Mouse (Mus musculus) liver (tissue): ENCODE measurements around the gene Elmo1.

Experiments
- DNase-seq: peaks from one replicate; pipeline ENCODE4 v3.0.0-alpha.2; 2020; ENCODE audit warnings: mixed read lengths

Elmo1 gene

GRCm38 (mm10) chr13:20489698-20490417, 399.5 kb downstream of the Elmo1 start:
- no peak for DNase-seq

- no peak for DNase-seq
Observed at GRCm38 (mm10) chr13:20490860-20491594, 400.6 kb downstream of the Elmo1 start.

- no peak for DNase-seq
Observed at GRCm38 (mm10) chr13:20491666-20492065, 401.3 kb downstream of the Elmo1 start.

GRCm38 (mm10) chr13:20494047-20494739, 403.8 kb downstream of the Elmo1 start:
- DNase-seq = no peak

- no peak for DNase-seq
Observed at GRCm38 (mm10) chr13:20501923-20502322, 411.5 kb downstream of the Elmo1 start.

- no peak for DNase-seq
Observed at GRCm38 (mm10) chr13:20503371-20503770, 413.0 kb downstream of the Elmo1 start.

GRCm38 (mm10) chr13:20507381-20508129, 417.2 kb downstream of the Elmo1 start:
- DNase-seq = no peak

- DNase-seq = no peak
Observed at GRCm38 (mm10) chr13:20511026-20511425, 420.6 kb downstream of the Elmo1 start.

GRCm38 (mm10) chr13:20512317-20513240, 422.2 kb downstream of the Elmo1 start:
- DNase-seq = no peak

GRCm38 (mm10) chr13:20514721-20515120, 424.3 kb downstream of the Elmo1 start:
- DNase-seq = no peak

GRCm38 (mm10) chr13:20516096-20516495, 425.7 kb downstream of the Elmo1 start:
- no peak for DNase-seq

GRCm38 (mm10) chr13:20517702-20518101, 427.3 kb downstream of the Elmo1 start:
- no peak for DNase-seq

- DNase-seq = no peak
Observed at GRCm38 (mm10) chr13:20521492-20521891, 431.1 kb downstream of the Elmo1 start.

- DNase-seq = no peak
Observed at GRCm38 (mm10) chr13:20523671-20524070, 433.3 kb downstream of the Elmo1 start.

GRCm38 (mm10) chr13:20525844-20526243, 435.4 kb downstream of the Elmo1 start:
- DNase-seq = no peak

- DNase-seq = no peak
Observed at GRCm38 (mm10) chr13:20537053-20537452, 446.7 kb downstream of the Elmo1 start.

GRCm38 (mm10) chr13:20537487-20537886, 447.1 kb downstream of the Elmo1 start:
- no peak for DNase-seq

- DNase-seq = no peak
Observed at GRCm38 (mm10) chr13:20538216-20539070, 448.0 kb downstream of the Elmo1 start.

- no peak for DNase-seq
Observed at GRCm38 (mm10) chr13:20539631-20540030, 449.2 kb downstream of the Elmo1 start.

- DNase-seq = no peak
Observed at GRCm38 (mm10) chr13:20546568-20547204, 456.3 kb downstream of the Elmo1 start.
